Mouse (Mus musculus) G1E (cell line): Measurements from ENCODE around the gene Klhl5.

ENCODE experiments used
- CTCF ChIP-seq: IDR thresholded peaks from 2 replicates; pipeline ENCODE4 v1.5.1; 2012; ENCODE audit warnings: low read depth, low read length, inconsistent platforms, mixed read lengths
- GATA1 ChIP-seq: IDR thresholded peaks from 2 replicates; pipeline ENCODE4 v1.6.1; 2012; ENCODE audit warnings: borderline replicate concordance, low read length, inconsistent platforms, mixed read lengths
- GATA2 ChIP-seq: IDR thresholded peaks from 2 replicates; pipeline ENCODE4 v1.6.1; 2012; ENCODE audit warnings: low read depth, low read length, inconsistent platforms, borderline replicate concordance
- POLR2AphosphoS5 ChIP-seq: IDR thresholded peaks from 2 replicates; pipeline ENCODE4 v1.6.1; 2012; ENCODE audit warnings: low read depth, low read length, inconsistent platforms; ENCODE audit not compliant: insufficient replicate concordance
- TAL1 ChIP-seq: conservative IDR thresholded peaks from 2 replicates; pipeline ENCODE4 v1.6.1; 2012; ENCODE audit warnings: low read depth, low read length, inconsistent platforms, mixed read lengths

GRCm38 (mm10) chr5:65137073-65137472 lies 29.7 kb downstream of the Klhl5 start:
- TF ChIP-seq GATA1 (no peak), CTCF (no peak), GATA2 (no peak), TAL1 (no peak), POLR2AphosphoS5 (no peak)
